Mouse (Mus musculus): Measurements from ENCODE around the gene Large1.
"Not testable (repeated sequence)": the region's sequence is repeated elsewhere in the genome, so short reads cannot be mapped to it uniquely, and the experiment has no call there.

Gene Large1

DNA sequence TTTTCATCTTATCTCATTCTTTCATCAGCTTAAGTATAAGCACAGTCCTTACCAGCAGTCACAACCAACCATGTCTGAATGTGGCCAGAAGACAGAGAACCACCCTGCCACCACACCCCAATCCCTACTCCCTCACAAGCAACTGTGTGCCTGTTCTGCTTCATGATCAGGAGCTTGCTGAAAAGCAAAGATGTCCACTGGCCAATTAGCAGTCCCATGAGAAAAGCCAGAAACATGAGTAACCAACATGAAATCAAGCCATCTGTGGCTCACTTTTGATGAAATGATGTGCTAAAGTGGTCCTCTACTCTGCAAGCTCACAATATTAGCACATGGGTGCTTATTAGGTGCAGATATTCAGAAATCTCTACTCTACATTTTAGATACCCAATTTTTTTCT is 57.8 kb downstream of the Large1 start:
- DNase-seq (ENCODE audit: low spot score): no peak

DNA sequence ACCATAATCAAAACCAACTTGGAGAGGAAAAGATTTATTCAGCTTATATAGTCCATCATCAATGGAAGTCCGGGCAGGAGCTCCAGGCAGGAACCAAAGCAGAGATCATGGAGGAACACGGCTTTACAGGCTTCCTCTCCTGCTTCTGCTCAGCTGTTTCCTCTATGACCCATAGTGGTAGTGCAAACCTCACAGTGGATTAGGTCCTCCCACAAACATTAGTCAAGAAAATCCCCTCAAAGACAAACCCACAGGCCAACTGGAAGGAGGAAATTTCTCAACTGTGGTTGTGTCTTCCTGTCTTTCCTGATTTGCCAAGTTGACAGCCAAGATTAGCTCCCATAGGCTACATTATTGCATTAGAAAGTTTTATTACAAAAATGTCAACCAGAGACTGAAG is 59.7 kb downstream of the Large1 start:
- no peak for DNase-seq (ENCODE audit: low spot score)

DNA sequence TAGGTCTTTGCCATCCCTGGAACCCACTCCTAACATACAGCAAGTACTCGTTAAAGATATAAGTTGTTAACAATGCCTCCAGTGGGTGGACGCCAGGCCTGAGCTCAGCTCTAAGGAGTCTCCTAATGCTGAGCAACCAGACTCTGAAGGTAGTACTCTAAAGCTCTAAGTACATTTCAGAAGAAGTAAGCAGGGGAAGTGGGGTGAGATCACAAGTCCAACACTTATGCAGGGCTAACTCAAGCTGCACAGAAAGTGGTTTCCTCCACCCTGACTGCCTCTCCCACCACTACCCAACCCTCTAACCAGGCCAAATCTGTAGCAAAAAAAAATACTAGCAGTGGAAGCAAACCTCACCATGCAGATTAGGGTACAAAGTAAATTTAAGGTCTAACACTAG is 61.7 kb downstream of the Large1 start:
- no peak for DNase-seq (ENCODE audit: low spot score)

DNA sequence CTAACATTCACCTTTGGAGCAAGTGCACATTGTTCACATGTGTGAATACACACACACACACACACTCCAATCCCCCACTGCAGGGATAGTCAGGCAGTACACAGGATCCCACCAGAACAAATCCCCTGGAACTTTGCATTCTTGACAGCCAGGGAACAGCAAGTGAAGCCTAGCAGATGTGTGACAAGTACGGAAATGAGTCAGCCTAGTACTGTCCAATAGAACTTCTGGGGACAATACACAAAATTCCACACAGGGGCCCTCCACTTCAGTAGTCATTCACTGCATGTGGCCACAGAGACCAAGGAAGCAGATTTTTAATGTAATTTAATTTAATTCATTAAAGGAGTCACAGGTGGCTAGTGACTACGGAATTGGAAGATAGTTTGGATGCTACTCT is 62.7 kb downstream of the Large1 start:
- DNase-seq (ENCODE audit: low spot score): no peak

DNA sequence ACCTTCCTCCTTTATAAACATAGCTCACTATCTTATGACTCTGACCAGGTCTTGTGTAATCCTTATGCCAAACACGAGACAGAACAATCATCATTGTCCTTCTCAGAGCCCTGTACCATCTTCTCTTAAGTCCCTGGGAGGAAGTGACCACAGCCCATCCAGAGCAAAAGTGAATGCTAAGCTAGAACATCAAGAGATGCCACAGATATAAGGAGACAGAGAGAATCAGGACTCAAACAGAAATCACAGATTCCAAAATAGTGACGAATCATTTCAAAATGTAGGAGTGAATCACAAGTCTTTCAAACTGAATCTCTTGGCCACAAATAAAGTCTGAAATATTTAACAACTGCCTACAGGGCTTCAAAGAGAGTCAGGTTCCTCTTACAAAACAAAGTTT is 63.5 kb downstream of the Large1 start:
- DNase-seq (ENCODE audit: low spot score): no peak

DNA sequence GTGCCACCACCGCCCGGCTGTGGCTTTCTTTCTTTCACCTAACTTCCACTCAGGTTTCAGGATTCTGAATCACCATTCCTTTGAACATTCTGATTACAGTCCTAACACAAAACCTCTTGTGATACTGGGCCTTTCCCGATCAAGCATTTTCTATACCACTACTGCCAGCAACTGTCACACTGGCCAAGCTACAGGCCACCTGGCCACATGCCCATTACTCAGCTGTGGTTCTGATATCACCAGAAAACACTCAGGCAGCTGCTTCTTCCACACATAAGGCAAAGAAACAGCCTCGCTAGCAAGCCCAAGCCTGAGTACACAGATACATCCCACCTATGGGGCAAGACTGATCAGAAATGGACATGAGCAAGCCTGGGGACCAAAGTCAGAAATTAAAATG is 71.3 kb downstream of the Large1 start:
- DNase-seq (ENCODE audit: low spot score): no peak

DNA sequence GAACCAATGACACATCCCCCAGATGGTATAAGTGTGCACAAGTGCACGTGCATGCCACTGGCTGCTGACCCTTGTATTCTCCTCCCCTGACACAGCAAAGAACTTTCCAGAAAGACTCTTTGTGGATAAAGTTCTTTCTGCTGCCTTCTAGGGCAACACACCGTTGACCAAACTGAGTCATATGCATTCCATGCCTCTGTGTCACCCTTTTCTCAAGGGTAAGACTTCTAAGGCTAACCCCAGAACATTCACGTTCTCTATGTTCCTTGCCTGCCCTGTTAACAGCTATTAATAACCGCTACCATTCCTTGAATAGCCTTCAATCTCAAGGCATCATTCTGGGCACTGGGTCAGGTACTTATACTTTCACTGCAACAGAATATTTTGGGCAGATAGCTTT is 77.3 kb downstream of the Large1 start:
- DNase-seq (ENCODE audit: low spot score): no peak

DNA sequence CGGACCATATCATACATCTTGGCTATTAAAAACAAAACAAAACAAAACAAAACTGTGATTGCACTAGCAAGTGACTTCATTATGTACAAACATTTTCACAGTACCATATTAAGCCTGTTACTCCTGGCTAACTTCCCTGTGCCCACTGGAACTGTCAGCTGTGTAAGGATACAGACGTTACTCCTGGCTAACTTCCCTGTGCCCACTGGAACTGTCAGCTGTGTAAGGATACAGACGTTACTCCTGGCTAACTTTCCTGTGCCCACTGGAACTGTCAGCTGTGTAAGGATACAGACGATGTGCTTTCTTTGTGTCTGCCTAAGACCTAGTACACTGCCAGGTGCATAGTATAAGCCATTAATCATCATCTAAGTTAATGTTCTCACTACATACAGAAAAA is 77.9 kb downstream of the Large1 start:
- not testable (repeated sequence) for DNase-seq (ENCODE audit: low spot score)

DNA sequence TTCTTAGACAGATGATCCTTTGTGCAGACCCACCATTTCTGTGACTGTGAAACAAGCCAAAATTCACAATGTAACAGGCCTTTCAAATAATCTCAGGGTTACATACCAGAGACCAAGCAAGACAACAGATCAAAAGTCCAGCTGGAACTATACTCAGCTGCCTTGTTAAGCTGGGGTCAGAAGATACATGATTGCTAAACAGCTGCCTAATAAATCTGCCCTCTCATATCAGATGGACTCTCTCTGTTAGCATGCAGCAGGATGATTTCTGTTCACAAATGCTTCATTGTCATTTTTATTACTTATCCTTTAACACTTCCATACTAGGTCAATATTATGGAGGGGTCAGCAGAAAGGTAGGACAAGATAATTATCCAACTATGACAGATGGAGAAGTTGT is 80.2 kb downstream of the Large1 start:
- DNase-seq (ENCODE audit: low spot score): no peak

DNA sequence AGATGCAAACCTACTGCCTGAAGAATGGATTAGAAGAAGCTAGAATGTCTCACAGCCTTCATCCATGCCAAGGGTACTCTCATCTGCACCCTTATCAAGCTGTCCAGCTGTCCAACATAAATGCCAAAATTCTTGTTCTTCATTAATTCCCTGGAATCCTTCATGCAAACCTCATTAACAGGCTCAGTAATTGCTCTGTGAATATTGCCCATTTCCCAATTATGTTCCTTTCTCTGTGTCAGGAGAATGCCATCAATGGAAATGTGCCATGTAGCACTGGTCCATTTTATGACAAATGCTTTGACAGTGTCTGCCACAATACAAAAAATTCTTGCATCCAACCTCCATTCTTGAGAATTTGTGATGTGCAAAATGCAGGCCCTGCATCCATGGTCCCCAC is 82.3 kb downstream of the Large1 start:
- DNase-seq (ENCODE audit: low spot score): no peak

DNA sequence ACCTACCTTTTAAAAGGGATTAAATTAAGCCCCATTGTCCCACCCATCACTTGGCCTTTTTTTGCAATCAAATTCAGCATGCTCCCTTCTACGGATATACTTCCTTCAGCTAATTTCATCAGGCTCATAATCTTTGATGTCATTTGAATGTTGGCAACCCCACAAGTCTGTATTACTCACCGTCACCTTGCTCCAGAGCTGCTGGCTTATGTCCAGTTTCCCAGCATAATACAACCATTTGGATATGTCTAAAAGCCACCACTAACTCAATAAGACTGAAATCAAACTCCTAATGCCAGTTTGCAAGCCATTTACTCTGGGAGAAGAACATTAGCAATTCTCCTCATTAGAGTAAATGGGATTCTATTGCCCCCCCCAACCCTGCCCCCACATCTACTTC is 95.4 kb downstream of the Large1 start:
- no peak for DNase-seq (ENCODE audit: low spot score)

DNA sequence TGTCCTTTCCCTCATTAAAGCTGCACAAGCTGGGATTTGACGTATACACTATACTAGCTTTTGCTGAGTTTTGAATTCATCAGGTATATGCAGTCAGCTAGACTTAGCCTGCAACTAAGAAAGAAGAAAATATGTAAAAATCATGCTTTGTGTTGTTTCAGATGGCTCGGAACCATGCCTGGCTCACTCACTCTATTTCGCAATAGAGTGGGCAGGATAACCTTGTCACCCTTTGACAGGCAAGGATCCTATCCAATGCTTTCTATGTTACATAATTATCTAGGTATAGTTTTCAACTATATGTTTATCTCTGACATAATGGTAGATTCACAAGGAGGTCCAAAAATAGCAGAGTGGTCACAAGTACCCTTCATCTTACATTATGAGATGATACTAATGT is 109.2 kb downstream of the Large1 start:
- DNase-seq (ENCODE audit: low spot score): no peak

DNA sequence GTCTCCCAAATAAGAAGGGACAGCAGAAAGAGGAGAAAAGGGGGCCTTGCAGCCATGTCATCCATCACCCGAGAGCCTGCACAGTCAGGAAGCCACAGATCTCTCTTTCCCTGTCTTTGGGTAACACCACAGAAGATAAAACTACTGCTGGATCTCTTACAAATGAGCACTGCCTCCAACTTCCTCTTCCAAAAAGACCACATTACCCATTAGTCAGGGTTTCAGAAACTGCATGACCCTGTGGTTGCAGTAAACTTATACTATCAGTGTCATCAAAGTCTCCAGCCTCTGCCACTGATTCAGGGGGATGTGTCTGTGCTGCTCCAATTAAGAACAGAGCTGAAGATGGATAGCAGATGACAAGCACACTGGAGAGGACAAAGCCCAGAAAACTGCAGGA is 111.3 kb downstream of the Large1 start:
- DNase-seq (ENCODE audit: low spot score): no peak

DNA sequence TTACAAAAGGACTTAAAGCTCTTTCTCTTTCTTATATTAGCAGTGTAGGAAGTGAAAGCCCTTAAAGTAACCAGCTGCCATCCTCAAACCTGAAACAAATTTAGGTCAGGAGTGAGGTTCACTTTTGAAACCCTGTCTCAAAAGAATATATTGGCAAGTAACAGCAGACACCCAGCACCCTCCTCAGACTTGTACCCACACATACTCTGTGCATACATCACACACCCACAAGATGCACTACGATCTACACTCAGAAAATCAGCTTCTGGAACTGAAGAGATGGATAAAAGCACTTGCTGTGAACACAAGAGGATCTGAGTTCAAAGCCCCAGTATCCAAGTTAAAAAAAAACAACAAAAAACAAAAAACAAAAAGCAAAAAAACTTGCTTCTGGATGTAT is 119.1 kb downstream of the Large1 start:
- no peak for DNase-seq (ENCODE audit: low spot score)

DNA sequence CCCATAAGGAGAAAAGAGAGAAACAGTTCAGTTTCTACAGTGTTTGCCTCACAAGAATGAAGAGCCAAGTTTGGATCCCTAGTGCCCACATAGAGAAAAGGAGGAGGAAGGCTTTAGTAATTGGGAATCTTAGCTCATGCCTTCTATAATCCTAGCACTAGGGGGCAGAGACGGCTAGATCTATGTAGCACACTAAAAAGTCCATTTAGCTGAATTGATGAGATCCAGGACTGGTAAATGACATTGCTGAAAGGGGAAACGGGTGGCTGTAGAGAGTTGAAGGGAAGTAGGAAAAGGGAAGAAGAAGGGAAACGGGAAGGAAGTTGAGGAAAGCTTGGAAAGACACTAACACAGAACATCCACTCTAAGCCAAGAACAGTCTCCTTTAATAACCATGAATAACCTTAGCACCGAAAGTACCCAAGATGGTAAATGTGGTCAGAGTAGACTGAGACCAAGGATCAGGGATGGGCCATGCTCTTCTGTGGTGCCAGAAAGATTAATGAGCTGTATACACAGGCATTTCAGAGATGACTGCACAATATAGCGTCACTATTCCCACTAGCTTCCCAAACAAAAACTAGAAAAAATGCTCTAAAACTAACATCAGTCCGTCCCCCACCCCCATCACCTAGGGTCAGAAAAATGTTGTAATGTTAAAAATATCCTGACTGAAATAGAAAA is 119.8 kb downstream of the Large1 start:
- peak; percentile 70 for DNase-seq (ENCODE audit: low spot score)

DNA sequence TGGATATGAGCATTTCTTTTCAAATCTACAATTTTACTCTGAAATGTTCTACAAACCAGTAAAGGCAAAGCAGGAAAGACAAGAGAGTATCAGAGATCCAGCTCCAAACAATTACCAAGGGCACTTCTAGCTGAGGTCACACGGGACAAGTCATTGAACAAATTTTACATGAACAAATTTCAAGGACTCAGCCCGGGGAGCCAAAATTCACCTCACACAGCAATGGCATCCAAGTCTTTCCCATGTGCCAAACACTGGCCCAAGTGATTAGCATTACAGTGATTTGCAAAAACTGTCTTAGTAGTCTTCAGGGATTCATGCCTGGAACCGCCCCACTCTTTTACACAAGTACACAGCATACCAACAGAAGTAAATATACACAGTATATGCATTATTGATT is 126.5 kb downstream of the Large1 start:
- no peak for DNase-seq (ENCODE audit: low spot score)

DNA sequence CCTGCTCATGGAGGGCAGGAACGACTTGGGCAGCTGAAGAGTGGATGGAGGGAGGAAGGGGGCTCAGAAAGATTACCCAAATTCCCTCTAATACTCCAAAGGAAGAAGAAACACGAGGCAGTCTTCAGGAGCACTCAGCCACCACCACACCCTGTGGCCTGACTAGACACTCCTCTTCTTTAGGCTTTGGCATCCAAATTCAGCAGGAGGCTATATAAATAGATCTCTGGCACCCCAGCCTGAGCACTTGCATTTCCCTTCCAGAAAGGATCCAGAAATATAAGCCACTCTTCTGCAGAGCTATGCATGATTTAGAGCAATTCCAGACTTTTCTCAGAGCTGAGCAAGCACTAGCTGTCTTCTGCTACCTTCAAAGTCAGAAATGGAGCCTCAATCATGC is 127.7 kb downstream of the Large1 start:
- no peak for DNase-seq (ENCODE audit: low spot score)

DNA sequence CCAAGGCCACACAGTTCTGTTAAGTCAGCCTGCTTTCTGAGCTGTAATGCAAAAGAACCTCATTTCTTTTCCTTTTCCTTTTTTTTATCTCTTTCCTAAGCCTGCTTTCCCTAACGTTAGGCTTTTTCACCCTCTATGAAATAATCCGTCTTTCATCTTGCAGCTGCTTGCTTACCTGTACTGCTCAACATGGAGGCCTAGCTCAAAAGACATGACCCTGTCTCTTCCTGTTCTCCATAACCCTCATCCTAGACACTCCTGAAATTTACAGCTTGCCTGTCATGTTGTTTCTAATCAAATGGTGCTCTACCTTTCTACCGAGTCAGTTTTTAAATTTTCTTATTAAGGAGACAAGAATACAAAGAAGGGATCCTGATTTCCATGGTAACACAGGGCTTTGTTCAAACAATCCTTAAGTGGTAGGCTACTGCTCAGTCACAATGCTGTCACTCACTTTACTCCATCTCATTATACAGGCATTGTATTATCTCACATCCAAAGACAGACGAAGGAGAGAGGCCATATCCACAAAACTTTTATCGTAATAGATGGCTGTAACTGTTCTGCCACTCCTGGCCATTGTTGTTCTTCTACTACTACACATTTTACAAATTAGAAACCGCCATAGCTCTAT is 134.0 kb downstream of the Large1 start:
- no peak for DNase-seq (ENCODE audit: low spot score)

DNA sequence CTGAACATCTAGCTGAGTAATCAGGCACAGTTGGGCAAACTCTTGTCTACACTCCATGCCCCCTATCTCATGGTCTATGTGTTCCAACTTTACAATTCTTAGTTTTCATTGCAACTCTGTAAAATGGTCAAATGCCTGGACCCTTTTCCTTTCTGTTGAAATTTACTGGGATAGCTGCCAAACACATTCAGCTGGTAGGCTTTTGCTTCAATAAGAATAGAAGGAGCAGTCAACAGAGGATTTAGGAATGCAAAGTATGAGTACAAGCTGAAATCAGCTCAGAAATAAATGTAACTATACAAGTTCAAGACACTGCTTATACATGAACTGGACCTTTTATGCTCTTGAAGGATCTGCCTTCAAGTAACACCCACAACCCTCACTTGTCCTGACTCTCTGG is 146.5 kb downstream of the Large1 start:
- no peak for DNase-seq (ENCODE audit: low spot score)

DNA sequence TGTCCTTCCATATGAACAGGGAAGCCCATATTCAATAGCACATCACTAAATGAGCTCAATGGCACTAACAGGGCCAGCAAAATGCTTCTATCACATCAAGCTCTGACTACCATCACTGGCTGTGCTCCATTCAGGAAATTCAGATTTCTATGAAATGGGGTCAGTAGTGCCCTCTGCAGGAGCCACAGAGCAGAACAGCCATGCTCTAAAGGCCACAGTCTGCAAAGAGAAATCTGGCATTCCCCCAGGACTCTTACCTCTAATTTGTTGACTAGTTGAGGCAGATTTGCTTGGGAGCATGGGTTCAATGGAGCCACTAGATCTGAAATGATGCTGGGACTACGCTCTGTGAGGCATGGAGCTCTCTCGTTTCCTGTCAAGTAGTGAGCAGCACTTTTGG is 151.5 kb downstream of the Large1 start:
- DNase-seq (ENCODE audit: low spot score): peak; percentile 4

DNA sequence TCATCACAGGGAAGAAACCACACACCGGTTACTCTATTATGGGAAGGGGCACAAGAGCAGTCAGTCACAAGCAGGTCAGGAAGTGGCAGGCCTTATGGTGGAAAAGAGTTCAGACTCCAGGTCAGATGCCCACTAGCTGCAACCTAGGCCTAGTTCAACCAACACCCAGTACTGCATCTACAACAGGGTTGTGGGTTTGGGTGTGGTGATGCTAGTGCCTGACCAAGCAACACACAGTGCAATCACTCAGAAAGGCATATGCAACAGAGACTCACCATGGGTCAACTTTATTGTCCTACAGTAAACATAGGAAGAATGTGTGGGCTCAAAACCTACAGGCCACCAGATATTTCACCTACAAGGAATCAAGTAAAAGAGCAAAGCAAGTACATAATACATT is 155.6 kb downstream of the Large1 start:
- no peak for DNase-seq (ENCODE audit: low spot score)

DNA sequence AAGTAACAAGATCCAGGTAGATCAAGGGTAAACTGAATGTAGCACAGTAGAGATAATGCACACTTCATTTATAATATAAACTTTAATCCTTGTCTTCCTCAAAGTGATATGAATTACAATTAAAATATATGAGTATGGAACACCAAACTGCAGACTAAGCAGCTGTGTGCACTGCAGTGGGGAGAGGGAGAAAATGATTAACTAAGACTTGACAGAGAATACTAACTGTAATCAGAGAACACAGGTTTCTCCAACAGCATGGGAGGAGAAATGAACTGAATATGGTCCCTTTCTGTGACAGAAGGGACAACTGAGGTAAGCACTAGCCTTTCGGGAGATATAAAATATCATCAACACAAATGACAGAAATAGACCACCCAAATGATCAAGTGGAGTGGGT is 164.7 kb downstream of the Large1 start:
- no peak for DNase-seq (ENCODE audit: low spot score)

DNA sequence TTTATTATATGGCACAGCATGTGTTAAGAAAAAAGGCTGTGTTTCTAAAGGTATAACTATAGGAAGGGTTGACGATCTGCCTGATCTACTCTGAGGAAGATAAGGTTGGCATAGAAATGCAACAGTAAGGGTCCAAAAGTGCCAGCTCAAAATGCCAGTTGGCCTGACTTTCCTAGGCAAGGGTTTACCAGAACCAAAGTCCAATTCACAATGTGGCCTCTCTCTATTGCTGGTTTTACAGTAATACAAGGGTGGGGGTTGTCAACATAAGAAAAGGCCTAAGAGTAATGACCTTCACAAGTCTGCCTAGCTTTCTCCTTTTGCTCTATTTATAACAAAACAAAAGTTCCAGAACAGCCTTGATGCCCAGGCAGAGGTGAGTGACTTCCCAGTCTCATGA is 166.0 kb downstream of the Large1 start:
- DNase-seq (ENCODE audit: low spot score): no peak

DNA sequence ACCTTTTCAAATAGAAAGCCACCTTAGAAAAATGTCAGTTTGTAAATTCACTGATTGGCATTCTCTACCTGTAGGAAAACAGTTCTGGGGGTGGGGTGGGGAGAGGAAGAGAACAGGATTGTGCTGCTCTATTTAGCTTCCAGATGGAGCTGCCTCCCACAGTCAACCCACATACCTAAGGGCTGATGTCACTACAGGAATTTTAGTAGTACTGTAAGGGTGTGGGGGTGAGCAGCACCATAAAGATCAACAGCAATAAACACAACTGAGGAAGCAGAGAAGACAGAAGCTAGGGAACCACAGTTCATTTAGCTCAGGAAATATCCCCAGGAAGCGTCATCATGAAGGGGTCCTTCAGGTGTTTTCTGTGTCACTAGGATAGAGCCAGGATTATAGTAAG is 174.9 kb downstream of the Large1 start:
- DNase-seq (ENCODE audit: low spot score): no peak
